Mouse (Mus musculus) yolk sac, embryonic 10.5 days (tissue): ENCODE measurements around the gene Rnf103.

Experiments used
- DNase-seq: peaks from one replicate; pipeline ENCODE4 v3.0.0-alpha.2; 2017; ENCODE audit warnings: low spot score

Rnf103 gene

DNA sequence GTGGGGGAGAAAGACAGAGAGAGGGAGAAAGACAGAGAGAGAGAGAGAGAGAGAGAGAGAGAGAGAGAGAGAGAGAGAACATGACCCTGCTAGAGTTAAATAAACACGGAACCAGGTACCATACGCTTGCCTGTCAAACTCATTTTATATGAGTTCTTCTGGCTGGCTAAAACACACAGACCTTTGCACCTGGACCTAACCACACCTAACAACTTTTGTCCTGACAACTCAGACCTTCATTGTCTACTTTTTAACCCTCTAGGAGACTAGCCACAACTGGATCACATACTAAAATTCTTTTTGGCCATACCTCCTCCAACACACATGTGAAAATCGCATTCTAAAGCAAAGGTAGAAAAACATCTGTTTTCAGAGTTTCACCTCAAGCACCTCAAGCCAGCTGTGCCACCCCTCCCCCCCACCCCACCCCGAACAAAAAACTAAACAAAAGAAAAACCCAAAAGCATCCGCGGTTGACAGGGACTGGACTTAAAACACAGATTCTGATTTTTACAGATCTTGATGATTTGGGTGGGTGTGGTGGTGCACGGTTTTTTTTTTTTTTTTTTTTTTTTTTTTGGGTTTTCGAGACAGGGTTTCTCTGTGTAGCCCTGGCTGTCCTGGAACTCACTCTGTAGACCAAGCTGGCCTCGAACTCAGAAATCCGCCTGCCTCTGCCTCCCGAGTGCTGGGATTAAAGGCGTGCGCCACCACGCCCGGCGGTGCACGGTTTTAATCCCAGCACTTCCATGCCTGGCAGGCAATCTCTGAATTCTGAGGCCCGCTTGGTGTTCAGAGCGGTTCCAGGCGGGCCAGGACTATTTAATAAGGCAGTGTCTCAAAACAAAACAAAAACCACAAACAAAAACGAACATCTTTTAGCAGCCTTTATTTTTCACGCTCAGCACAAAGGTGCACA lies 679 bp upstream of the Rnf103 start:
- DNase-seq = peak; percentile 68

GRCm38 (mm10) chr6:71494341-71495020 lies 787 bp downstream of the Rnf103 start:
- peak; percentile 68 for DNase-seq

GRCm38 (mm10) chr6:71500575-71500974 lies 6.9 kb downstream of the Rnf103 start:
- DNase-seq = no peak

GRCm38 (mm10) chr6:71503001-71503400 lies 9.3 kb downstream of the Rnf103 start:
- no peak for DNase-seq

DNA sequence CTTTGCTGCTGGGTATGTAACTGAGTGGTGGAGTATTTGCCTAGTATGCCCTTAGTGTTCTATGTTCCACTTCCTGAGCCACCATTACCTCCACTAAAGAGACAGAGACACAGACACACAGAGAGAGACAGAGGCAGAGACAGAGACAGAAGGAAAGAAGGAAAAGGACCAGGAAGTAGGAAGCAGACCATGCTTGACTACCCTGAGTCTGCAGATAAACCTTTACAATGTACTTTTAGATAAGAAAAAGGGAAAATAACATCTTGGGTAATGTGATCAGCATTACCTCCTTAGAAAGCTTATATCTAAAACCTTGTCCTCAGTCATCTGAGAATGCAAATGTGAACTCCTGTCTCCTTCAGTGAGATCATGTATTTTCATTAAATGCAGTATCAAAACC lies 10.0 kb downstream of the Rnf103 start:
- no peak for DNase-seq

GRCm38 (mm10) chr6:71504091-71504490 lies 10.4 kb downstream of the Rnf103 start:
- DNase-seq = no peak

DNA sequence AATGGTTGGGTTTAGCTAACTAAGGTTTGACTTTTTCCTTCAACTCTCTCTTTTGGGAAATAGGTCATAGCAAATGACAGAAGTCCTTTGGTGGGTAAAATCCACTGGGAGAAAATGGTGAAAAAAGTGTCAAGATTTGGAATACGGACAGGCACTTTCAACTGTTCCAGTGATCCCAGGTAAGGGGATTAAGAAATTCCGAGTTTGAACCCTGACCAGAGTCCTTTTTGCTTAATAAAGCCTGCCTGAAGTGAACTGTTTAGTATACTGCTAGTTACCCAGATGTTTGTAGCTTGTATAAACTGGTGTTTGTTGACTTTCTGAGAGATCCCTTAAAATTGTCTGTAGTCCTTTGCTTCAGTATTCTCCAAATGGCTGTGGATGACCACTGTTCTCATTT lies 12.0 kb downstream of the Rnf103 start:
- no peak for DNase-seq

DNA sequence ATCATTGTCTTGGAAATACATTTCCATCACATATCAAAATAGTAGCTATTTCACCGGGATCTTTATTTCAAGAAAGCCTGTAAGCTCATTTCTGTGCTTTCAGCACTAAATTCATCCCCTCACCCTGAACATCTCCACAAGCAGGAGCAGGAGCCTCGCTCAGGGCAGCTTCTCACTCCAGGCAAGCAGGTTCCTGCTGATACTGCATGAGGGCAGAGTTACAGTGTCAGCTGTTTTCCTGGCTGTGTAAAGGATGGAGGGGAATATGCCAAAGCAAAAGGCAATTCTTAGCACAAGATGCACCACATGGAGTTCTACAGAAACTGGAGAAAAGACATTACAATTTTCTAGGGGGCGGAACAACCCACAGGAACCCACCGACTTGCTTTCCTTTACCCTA lies 25.8 kb downstream of the Rnf103 start:
- DNase-seq = no peak

- no peak for DNase-seq
Observed at GRCm38 (mm10) chr6:71525556-71525955, 31.9 kb downstream of the Rnf103 start.

DNA sequence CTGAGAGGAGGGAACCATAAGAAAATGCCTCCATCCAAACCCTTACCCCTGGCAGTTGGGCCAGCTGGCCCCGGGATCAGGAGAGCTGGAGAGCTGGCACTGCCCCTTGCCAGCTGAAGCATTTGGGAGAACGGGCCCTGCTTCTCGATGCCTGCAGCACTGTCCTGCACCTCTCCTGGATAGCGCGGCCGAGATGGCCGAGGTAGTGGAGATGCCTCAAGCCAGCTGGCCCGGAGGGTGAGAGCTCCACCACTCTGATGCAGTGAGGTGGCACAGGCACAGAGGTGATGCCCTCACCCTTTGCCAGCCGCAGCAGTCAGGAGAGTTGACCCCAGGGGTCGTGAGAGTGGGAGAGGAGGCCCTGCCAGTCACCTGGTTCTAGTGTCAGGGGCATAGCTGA lies 33.4 kb downstream of the Rnf103 start:
- no peak for DNase-seq

DNA sequence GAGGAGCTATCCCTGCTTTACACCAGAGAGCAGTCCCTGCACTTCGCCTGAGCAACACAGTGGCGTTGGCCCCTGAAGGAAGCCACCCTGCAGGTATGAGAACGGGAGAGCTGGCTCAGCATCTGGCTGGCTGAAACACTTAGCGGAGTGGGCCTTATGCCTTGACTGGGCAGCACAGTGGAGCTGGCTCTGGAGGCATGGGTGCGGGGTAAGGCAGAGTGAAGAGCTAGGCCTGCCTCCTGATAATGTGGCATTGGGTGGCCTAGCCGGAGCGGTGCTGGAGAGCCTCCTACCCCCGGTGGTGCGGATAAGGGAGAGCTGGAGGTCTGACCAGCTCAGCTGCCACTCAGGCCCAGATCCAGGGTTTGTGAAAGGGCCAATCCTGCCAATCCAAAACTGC lies 34.1 kb downstream of the Rnf103 start:
- no peak for DNase-seq

- DNase-seq = no peak
Observed at GRCm38 (mm10) chr6:71530176-71530575, 36.5 kb downstream of the Rnf103 start.

GRCm38 (mm10) chr6:71537286-71537685 lies 43.6 kb downstream of the Rnf103 start:
- DNase-seq = no peak

GRCm38 (mm10) chr6:71543686-71544499 lies 50.2 kb downstream of the Rnf103 start, which contains the start of gene Chmp3:
Gene Chmp3, plus strand, starts transcription at chr6:71543797.
- peak; percentile 95 for DNase-seq

DNA sequence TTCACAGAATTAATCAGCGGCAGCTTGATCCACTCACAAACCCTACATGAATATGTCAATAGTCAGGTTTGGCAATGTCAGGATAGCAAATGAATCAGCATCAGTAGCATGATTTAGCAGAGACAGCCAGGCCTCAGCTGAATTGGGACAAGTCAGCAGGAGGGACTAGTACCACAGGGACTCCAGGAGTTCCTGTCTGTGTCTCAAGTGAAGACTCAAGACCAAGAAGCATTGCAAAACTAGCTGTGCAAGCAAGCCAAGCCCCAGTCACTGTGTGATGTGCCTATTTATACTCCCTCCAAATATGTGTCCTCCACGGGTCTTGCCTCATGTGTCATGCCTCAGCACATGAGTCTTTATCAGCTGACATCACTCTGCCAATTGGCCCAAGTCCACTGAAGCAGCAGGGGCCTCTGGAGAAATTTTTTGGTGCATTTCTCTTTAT lies 61.8 kb downstream of the Rnf103 start:
- no peak for DNase-seq

GRCm38 (mm10) chr6:71556826-71557225 lies 63.1 kb downstream of the Rnf103 start:
- DNase-seq = no peak
